Mouse (Mus musculus): ENCODE measurements around the gene Sav1. TPM values are rescaled to one million over a fixed set of nuclear protein-coding genes. Genes with fewer than 3 reads are reported as not detected.

Sav1 gene
- polyA plus RNA-seq, 1 experiment from 2014 or later = 8.6 TPM

DNA sequence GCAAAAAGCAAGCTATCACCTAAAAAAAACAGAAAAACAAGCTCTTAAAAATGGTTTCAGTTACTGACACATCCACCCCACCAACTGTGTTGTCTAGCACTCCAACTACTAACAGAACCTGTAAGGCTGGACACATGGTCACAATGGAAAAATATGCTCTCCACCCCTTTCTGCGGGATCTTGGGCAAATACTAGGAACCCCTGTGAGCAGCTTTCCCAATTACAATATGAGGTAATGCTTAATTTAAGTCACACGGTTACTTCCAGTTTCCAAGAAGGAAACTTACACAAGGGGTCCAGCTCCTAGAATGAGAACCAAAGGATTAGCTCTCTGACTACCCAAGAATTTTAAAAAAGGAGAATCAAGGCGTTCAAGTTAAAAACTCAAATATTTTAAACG, 1.3 kb downstream of the Sav1 start:
- no peaks in the 10 kb centered on the region for H3K9me3 ChIP-seq
- peak overlapping the region; percentile 97 for H3K9ac ChIP-seq
- peak overlapping the region; percentile 70 for H3K4me2 ChIP-seq (replicated peaks)
- WGBS = 28% methylated on average over 4 of the region's 4 CpGs
- H3K4me1 ChIP-seq = peaks cover 17% of the 10 kb centered on the region
- H3K36me3 ChIP-seq = peaks cover 37% of the 10 kb centered on the region
- no peak for ATAC-seq (ENCODE audit: low FRiP score, low read depth)
- H3K27me3 ChIP-seq = no peaks in the 10 kb centered on the region
- H3K27ac ChIP-seq = no peak overlapping the region
- H3K4me3 ChIP-seq = peak overlapping the region; percentile 91

DNA sequence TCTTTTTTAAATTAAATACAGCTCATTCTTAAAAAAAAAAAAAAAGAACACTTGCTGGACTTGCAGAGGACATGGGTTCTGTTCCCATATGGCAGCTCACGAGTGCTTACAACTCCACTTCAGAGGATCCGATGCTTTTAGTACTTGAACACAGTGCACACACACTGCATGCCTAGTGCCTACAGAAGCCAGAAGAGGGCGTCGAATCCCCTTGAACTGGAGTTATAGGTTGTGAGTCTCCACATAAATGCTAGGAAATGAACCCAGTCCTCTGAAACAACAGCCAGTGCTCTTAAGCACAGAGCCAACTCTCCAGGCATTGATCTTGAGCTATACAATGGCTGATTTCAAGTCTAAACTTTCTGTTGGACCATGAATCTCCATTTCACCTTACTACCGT, 3.9 kb downstream of the Sav1 start:
- H3K9me3 ChIP-seq = no peaks in the 10 kb centered on the region
- no peaks in the 10 kb centered on the region for H3K27me3 ChIP-seq
- 78% methylated on average over 5 of the region's 5 CpGs for WGBS
- H3K36me3 ChIP-seq = peaks cover 48% of the 10 kb centered on the region
- no peak overlapping the region for H3K9ac ChIP-seq
- no peak overlapping the region for H3K4me3 ChIP-seq
- ATAC-seq (ENCODE audit: low FRiP score, low read depth) = no peak
- peaks cover 17% of the 10 kb centered on the region for H3K4me1 ChIP-seq
- H3K27ac ChIP-seq = no peak overlapping the region
- no peak overlapping the region for H3K4me2 ChIP-seq (replicated peaks)

DNA sequence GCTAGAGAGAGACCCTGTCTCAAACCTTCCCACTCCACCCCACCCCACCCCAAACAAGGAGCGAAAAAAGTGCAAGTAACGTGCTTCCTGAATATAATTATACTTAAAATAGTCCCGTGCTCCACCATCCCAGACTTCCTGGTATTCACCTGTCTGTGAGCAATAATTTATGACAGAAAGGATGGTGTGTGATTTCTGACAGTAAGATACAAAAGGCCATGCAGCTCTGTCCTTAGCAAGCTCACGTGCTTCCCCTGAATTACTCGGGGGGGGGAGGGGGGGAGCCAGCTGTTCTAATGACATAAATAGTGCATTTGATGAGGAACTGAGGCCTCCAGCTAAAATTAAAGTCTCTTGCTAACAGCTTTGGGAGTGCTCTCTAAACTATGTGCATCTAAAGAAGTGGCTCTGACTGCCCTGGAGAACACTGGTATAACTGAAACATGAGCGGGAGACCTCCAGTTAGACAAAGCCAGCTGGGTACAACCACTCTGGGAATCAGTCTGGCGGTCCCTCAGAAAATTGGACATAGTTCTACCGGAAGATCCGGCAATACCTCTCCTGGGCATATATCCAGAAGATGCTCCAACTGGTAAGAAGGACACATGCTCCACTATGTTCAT, 9.3 kb downstream of the Sav1 start:
- H3K27me3 ChIP-seq = no peaks in the 10 kb centered on the region
- H3K9me3 ChIP-seq = no peaks in the 10 kb centered on the region
- H3K4me3 ChIP-seq = no peak overlapping the region
- no peak overlapping the region for H3K4me2 ChIP-seq (replicated peaks)
- peaks cover 54% of the 10 kb centered on the region for H3K36me3 ChIP-seq
- no peak overlapping the region for H3K9ac ChIP-seq
- ATAC-seq (ENCODE audit: low FRiP score, low read depth) = peak; percentile 59; the same call in 1 of the 2 replicates
- H3K4me1 ChIP-seq = 0 out of 2 replicates have a peak, but pooled peaks cover 5% of the 10 kb centered on the region
- WGBS = 67% methylated on average over 9 of the region's 9 CpGs
- H3K27ac ChIP-seq = no peak overlapping the region

DNA sequence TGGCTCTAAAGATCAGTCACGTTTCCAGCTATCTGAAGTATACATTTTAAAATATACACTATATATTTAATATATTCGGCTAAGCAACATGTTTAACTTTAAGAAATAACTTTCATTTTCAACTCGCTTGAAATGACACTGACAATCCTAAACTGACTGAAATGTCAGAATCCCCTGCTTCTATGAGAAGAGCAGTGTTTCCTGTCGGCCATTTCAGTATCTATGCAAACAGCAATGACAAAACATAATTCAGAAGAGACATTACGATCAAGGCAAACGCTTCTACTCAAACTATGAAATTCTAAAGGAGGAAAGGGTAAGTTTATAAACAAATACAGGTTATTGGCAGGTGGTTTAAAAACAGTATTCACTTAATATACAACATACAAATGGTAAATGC, 10.1 kb downstream of the Sav1 start:
- Histone ChIP-seq H3K4me1 (0 out of 2 replicates have a peak, but pooled peaks cover 5% of the 10 kb centered on the region), H3K36me3 (peaks cover 54% of the 10 kb centered on the region), H3K4me3 (no peak overlapping the region), H3K4me2 (replicated peaks) (no peak overlapping the region), H3K27ac (no peak overlapping the region), H3K9ac (no peak overlapping the region), H3K9me3 (no peaks in the 10 kb centered on the region), H3K27me3 (no peaks in the 10 kb centered on the region)
- ATAC-seq (ENCODE audit: low FRiP score, low read depth) = no peak
- 89% methylated on average over 6 of the region's 6 CpGs for WGBS

DNA sequence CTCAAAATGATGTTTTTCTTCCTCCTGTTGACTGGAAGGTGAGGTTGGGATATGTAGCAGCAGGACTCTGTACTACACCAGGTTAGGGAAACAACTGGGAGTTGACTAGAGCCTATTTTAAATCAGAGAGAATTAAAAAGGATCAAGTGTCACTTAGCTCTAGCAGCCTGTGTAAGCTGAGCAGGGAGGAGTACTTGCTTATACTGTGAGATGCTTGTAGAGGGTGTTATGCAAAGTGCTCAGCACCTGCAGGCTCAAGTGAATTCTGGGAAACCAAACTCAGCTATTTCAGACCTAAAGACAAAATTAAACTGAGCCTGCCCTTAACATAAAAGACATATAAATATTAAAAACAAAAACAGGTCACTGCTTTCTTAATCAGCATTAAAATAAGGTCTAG, 13.1 kb downstream of the Sav1 start:
- no peak for ATAC-seq (ENCODE audit: low FRiP score, low read depth)
- H3K4me3 ChIP-seq = no peak overlapping the region
- H3K9ac ChIP-seq = no peak overlapping the region
- no peak overlapping the region for H3K4me2 ChIP-seq (replicated peaks)
- no peak overlapping the region for H3K27ac ChIP-seq
- H3K9me3 ChIP-seq = no peaks in the 10 kb centered on the region
- peaks cover 63% of the 10 kb centered on the region for H3K36me3 ChIP-seq
- H3K4me1 ChIP-seq = 0 out of 2 replicates have a peak, but pooled peaks cover 5% of the 10 kb centered on the region
- no peaks in the 10 kb centered on the region for H3K27me3 ChIP-seq

DNA sequence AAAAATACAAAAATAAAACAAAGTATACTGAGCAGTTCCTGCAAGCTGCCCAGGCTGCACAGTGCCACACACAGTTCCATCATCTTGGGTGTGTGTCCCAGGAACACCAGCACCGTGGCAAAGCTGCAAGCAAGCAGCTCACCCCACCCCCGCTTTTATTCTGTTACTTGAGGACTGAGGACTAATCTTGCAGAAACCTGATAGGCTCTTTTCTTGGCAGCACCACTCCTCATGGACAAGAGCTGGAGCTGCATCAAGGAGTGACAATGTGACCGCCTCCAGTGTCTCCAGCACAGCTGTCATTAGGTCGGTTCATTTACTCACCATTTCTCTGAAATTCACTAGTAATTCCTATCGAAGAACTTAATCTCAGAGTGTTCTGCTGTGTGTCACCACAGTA, 18.6 kb downstream of the Sav1 start:
- no peak for ATAC-seq (ENCODE audit: low FRiP score, low read depth)
- 77% methylated on average over 5 of the region's 5 CpGs for WGBS

DNA sequence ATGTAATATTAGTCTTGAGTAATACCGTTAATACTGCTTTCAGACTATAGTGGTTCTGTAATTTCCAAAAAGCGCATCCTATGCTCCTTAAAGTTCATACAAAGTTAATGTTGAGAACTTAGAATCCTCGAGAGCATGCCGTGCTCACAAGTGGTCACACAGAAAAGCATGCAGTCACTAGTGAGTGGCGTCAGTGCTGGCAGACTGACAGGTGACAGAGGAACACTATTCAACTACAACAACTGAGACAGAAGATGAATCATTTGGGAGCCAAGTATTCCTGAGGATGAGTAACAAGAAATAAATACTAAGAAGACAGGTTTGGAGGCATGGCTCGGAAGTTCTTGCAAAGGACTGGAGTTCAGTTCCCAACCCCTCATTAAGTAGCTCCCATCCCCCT, 19.7 kb downstream of the Sav1 start:
- no peak overlapping the region for H3K4me2 ChIP-seq (replicated peaks)
- no peaks in the 10 kb centered on the region for H3K27me3 ChIP-seq
- H3K9me3 ChIP-seq = no peaks in the 10 kb centered on the region
- H3K9ac ChIP-seq = no peak overlapping the region
- H3K27ac ChIP-seq = no peak overlapping the region
- H3K4me3 ChIP-seq = no peak overlapping the region
- ATAC-seq (ENCODE audit: low FRiP score, low read depth) = no peak
- peaks cover 85% of the 10 kb centered on the region for H3K36me3 ChIP-seq
- no peaks in the 10 kb centered on the region for H3K4me1 ChIP-seq
- WGBS = 91% methylated on average over 6 of the region's 6 CpGs

More for the DNA sequence above, 18.6 kb downstream of the Sav1 start:
- no peak overlapping the region for H3K9ac ChIP-seq
- no peak overlapping the region for H3K27ac ChIP-seq
- no peak overlapping the region for H3K4me2 ChIP-seq (replicated peaks)
- peaks cover 83% of the 10 kb centered on the region for H3K36me3 ChIP-seq
- no peaks in the 10 kb centered on the region for H3K4me1 ChIP-seq
- H3K27me3 ChIP-seq = no peaks in the 10 kb centered on the region
- no peaks in the 10 kb centered on the region for H3K9me3 ChIP-seq
- H3K4me3 ChIP-seq = no peak overlapping the region

DNA sequence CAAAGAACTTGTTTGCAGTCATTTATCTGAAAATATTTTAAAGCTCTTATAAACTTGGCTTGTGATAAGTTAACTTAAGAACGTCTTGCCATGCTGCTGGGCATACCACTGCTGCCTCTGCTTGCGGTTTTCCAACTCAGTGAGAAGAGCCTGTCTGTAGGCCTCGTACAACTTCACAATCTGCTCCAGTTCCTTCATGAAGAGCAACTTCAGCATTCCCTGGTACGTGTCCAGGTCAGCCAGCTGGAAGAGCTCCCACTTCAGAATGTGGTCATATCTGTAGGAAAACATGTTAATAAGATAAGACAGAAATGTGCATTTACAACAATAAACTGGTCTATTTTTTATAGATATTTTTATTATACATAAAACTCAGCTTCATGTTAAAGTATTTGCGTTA, 20.7 kb downstream of the Sav1 start:
- Histone ChIP-seq H3K4me1 (no peaks in the 10 kb centered on the region), H3K27ac (no peak overlapping the region), H3K9ac (no peak overlapping the region), H3K9me3 (no peaks in the 10 kb centered on the region), H3K36me3 (peaks cover 85% of the 10 kb centered on the region), H3K4me3 (no peak overlapping the region), H3K4me2 (replicated peaks) (no peak overlapping the region), H3K27me3 (no peaks in the 10 kb centered on the region)
- 85% methylated on average over 5 of the region's 5 CpGs for WGBS
- no peak for ATAC-seq (ENCODE audit: low FRiP score, low read depth)

DNA sequence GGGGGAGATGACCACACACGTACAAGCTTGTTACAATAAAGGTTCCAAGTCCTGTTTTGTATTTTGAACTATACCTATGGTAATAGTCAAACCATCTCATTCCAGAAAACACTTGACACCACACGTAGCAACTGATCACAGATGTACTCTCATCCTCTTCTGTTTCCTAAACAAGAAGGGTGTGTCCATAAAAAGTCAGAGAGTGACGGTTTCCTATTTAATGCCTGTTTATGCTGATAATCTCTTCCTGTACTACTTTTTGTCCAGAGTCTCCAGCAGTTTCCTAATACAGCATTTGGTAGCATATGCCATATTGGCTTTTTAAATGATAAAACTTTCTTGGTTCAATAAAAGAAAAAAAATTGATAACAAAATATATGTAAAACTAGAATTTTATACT, 21.2 kb downstream of the Sav1 start:
- H3K9me3 ChIP-seq = no peaks in the 10 kb centered on the region
- H3K9ac ChIP-seq = no peak overlapping the region
- H3K27me3 ChIP-seq = no peaks in the 10 kb centered on the region
- H3K36me3 ChIP-seq = peaks cover 84% of the 10 kb centered on the region
- no peak for ATAC-seq (ENCODE audit: low FRiP score, low read depth)
- no peaks in the 10 kb centered on the region for H3K4me1 ChIP-seq
- H3K4me2 ChIP-seq (replicated peaks) = no peak overlapping the region
- no peak overlapping the region for H3K4me3 ChIP-seq
- H3K27ac ChIP-seq = no peak overlapping the region
- WGBS = 88% methylated on average over 3 of the region's 3 CpGs

DNA sequence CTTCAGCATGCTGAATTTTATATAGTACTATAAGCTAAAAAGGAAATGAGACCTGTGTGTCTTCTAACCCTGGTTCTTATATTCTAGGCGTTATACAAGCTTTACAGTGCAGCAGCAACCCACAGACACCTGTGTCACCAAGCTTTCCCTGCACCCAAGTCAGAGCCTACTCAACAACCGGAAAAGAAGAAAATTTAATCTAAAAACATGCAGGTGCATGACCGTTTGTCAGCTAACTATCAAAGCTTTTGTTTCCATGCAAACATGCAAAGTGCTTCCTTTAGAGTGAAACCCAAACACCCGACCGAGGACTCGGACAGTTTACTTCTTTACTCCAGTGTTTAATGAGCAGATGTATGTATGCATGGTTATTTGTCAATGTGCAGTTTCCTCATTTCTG, 23.7 kb downstream of the Sav1 start:
- Histone ChIP-seq H3K27ac (no peak overlapping the region), H3K9ac (no peak overlapping the region), H3K4me1 (no peaks in the 10 kb centered on the region), H3K9me3 (no peaks in the 10 kb centered on the region), H3K4me2 (replicated peaks) (no peak overlapping the region), H3K27me3 (no peaks in the 10 kb centered on the region), H3K4me3 (no peak overlapping the region), H3K36me3 (peaks cover 73% of the 10 kb centered on the region)
- 92% methylated on average over 6 of the region's 6 CpGs for WGBS
- ATAC-seq (ENCODE audit: low FRiP score, low read depth) = no peak

DNA sequence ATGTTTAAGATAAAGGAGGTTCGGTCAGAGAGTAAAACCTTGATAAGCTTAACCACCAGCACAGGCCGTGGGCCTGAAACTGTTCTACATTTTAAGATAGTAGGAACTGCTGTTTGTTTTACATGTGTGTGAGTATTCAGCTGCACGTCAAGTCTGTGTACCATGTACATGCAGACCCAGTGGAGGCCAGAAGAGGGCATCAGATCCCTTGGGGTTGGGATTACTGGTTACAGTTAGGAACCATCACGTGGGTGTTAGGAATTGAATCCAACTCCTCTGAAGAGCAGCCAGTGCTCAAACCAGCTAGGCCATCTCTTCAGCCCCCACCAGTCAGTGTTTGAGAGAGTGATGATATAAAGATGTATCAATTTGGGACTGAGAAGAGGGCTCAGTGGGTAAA, 24.3 kb downstream of the Sav1 start:
- Histone ChIP-seq H3K4me2 (replicated peaks) (no peak overlapping the region), H3K36me3 (peaks cover 67% of the 10 kb centered on the region), H3K27me3 (no peaks in the 10 kb centered on the region), H3K9ac (no peak overlapping the region), H3K4me3 (no peak overlapping the region), H3K4me1 (no peaks in the 10 kb centered on the region), H3K27ac (no peak overlapping the region), H3K9me3 (no peaks in the 10 kb centered on the region)
- ATAC-seq (ENCODE audit: low FRiP score, low read depth) = no peak
- WGBS = 73% methylated on average over 4 of the region's 4 CpGs

DNA sequence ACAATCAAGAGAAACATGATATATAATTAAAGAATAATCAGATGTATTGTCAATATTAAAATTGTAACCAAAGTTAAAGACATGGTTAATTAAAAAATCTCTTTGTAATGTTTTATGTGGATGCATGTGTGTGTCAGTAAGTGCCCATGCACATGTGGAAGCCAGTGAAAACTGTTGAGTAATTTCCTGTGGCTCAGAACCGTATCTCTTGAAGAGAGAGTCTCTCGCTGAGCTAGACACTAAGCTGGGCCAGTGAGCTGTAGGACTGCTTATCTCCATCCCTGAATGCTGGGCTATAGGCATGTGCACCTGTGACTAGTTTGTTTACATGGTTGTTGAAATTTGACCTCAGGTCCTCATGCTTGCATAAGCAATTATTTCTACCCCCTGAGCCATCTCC, 29.4 kb downstream of the Sav1 start:
- no peaks in the 10 kb centered on the region for H3K4me1 ChIP-seq
- H3K27me3 ChIP-seq = no peaks in the 10 kb centered on the region
- H3K4me2 ChIP-seq (replicated peaks) = no peak overlapping the region
- peaks cover 33% of the 10 kb centered on the region for H3K36me3 ChIP-seq
- no peak overlapping the region for H3K27ac ChIP-seq
- no peaks in the 10 kb centered on the region for H3K9me3 ChIP-seq
- H3K4me3 ChIP-seq = no peak overlapping the region
- no peak overlapping the region for H3K9ac ChIP-seq
- 81% methylated on average over 2 of the region's 2 CpGs for WGBS
- ATAC-seq (ENCODE audit: low FRiP score, low read depth) = no peak

DNA sequence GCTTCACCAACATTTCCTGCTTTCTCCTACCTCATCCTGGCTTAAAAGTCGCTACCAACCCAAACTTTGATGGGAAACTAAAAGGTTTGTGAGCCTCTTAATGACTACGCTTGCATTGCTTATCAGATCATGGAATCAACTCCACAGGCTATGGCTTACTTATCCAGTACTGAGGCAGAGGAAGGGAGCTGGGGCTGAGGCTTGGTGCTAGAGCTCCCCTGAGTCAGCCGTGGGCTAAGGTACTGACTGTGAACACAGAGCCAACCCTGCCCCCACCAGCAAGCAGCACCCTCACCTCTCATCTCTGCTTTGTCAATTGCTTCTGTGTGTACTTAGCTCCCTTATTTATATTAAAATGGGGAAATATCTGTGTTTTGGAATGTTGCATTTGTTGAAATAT, 39.3 kb downstream of the Sav1 start:
- Histone ChIP-seq H3K4me2 (replicated peaks) (no peak overlapping the region), H3K27ac (no peak overlapping the region), H3K9ac (no peak overlapping the region), H3K4me3 (no peak overlapping the region), H3K9me3 (no peaks in the 10 kb centered on the region), H3K27me3 (no peaks in the 10 kb centered on the region), H3K4me1 (no peaks in the 10 kb centered on the region), H3K36me3 (no peaks in the 10 kb centered on the region)
- WGBS = 63% methylated on average over 3 of the region's 3 CpGs
- no peak for ATAC-seq (ENCODE audit: low FRiP score, low read depth)

Data from limb, embryonic 13.5 days (tissue).